Mouse (Mus musculus) C2C12 (cell line): ENCODE results near the gene Slc16a6.

Experiments
- CTCF ChIP-seq: IDR thresholded peaks from one replicate; pipeline ENCODE4 v1.5.1; 2011; ENCODE audit not compliant: control insufficient read depth, insufficient read depth, insufficient read length
- MYOG ChIP-seq: IDR thresholded peaks from one replicate; pipeline ENCODE4 v1.6.1; 2011; ENCODE audit not compliant: control insufficient read depth, insufficient read length; ENCODE audit errors: extremely low read depth
- USF1 ChIP-seq: IDR thresholded peaks from one replicate; pipeline ENCODE4 v1.6.1; 2011; ENCODE audit warnings: low read depth, mild to moderate bottlenecking, control low read depth, moderate library complexity

DNA sequence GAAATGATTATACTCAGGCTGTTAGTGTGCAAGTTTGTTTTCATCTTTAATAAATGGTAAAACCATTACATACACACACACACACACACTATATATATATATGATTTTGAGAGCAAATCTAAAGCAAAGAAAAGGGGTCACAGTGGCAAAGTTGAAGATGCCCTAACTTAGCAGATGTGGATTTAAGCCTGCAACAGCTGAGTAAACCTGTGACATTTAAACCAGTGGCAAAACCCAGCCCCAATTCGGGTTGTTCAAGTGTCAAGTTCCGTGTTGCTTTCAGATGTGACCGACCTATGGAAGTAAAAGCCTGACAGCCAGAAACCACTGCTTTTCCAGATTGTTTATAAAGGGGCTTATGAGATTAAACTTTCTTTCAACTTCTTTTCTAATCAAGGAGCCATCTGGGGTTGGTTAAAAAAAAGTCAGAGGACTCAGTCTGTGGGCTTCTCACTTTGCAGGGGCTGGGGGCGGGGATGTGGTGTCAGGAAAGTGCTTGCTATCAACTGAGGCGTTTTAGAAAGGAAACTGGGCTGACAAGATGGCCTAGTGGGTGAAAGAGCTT lies 31.1 kb downstream of the Slc16a6 start:
- TF ChIP-seq CTCF (no peak), MYOG (no peak), USF1 (no peak)
